Mouse (Mus musculus): Measurements from ENCODE around the gene Heca. TPM values are rescaled to one million over a fixed set of nuclear protein-coding genes. Genes with fewer than 3 reads are reported as not detected.
"Not testable (repeated sequence)": the region's sequence is repeated elsewhere in the genome, so short reads cannot be mapped to it uniquely, and the experiment has no call there.

Heca gene
- polyA plus RNA-seq (2016; fragmentation: Nextera tagmentation; extraction: Ambion mirVana): 3.3 TPM in 2 replicates

DNA sequence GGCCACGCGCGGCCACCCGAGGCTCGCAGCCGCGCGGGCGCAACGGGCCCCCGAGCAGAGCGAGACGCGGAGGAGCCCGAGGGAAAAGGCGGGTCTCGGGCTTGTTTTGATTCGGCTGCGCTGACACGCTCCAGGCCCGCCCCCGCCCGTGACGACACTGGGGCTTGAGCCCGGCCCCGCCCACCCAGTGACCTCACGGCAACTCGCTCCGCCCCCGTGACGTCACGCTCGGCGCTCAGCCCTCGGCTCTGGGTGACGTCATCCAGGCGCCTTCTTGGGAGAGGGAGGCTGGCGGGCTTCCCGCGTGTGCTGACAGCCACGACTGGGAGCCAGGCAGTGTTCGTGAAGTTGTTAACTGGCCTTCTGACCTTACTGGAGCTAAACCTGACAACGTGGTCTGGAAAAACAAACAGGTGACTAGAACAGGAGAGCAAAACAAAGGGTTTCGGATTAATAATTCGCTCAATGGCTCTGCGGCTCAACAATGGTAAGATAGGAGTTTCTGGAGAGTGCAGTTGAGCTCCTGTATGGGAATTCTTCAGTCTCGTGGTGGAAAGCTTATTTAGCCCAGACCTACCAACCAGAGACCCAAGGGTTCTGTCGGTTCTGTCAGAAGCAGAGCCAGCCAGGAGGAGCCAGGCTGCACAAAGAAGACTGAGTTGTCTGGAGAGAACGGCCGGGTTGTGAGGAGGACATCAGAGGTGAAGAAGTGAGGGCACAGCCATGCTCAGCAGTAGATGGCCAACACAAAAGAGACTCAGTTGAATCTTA lies at the start of gene Heca:
TSS of gene Heca (minus strand) at position 108 of the 771 bp plus-strand sequence.
- peak; percentile 91 for DNase-seq (ENCODE audit: low spot score)
- Histone ChIP-seq H3K9me3 (no peaks in the 10 kb centered on the region), H3K36me3 (peaks cover 1% of the 10 kb centered on the region; the same call in 1 of the 2 replicates), H3K27me3 (ENCODE audit: insufficient read depth, poor library complexity, severe bottlenecking) (no peaks in the 10 kb centered on the region), H3K4me3 (peak within 1 kb of the TSS; percentile 88), H3K4me1 (replicated peaks) (peaks cover 17% of the 10 kb centered on the region), H3K27ac (peak within 1 kb of the TSS; percentile 92)
- 11% methylated on average over 50 of the region's 50 CpGs for WGBS

- no peaks in the 10 kb centered on the region for H3K9me3 ChIP-seq
- no peak overlapping the region for H3K4me3 ChIP-seq
- DNase-seq (ENCODE audit: low spot score): no peak
- no peaks in the 10 kb centered on the region for H3K4me1 ChIP-seq (replicated peaks)
- no peaks in the 10 kb centered on the region for H3K27me3 ChIP-seq (ENCODE audit: insufficient read depth, poor library complexity, severe bottlenecking)
- no peaks in the 10 kb centered on the region for H3K36me3 ChIP-seq
- 84% methylated on average over 4 of the region's 4 CpGs for WGBS
- H3K27ac ChIP-seq: no peak overlapping the region
Observed at GRCm38 (mm10) chr10:17990576-17990975, 42.7 kb upstream of the Heca start.

DNA sequence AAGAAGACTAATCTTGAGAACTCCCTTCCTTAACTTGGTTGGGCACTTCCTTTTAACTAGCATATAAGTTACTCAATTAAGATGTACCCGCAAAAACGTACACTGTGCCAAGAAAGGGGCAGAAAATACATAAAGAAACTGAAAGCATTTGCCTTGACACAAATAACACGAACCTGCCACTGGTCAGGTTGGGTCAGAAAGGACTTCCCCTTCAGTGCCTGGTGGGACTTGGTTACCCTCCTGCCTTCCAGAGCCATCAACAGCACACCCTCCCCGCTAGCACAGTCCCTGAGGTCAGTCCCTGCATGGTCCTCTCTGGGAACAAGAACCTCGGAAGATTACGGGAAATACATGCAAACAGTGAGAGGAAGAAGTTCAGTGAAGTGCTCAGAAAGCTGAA lies 41.3 kb upstream of the Heca start:
- Histone ChIP-seq H3K36me3 (no peaks in the 10 kb centered on the region), H3K9me3 (no peaks in the 10 kb centered on the region), H3K4me3 (no peak overlapping the region), H3K27ac (no peak overlapping the region), H3K4me1 (replicated peaks) (no peaks in the 10 kb centered on the region), H3K27me3 (ENCODE audit: insufficient read depth, poor library complexity, severe bottlenecking) (no peaks in the 10 kb centered on the region)
- 78% methylated on average over 6 of the region's 6 CpGs for WGBS
- no peak for DNase-seq (ENCODE audit: low spot score)

DNA sequence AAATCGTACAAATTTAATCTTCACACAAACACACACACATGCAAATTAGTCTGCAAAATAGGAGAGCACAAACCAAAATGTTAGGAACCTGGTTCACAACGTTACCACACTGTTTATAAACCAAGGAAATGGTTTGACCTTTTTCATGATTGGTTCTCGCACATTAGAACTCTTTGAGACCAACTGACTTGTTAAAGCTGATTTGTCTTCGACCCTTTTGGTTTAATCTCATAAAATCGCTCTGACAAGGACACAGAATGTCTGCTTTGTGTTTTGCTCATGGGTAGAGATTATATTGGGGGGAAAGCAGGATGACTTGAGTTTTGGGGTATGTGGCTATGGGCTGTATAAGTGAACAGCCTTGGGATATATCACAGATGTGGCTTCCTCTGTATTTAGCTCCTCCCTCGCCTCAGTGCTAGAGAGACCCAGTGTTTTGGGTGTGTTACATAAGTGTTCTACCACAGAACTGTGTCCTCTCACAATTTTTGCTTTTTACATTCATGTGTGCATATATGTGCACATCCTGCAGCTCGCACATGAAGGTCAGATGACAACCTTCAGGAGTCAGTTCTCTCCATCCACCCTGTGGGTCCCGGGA lies 40.1 kb upstream of the Heca start:
- Histone ChIP-seq H3K27ac (no peak overlapping the region), H3K4me1 (replicated peaks) (no peaks in the 10 kb centered on the region), H3K27me3 (ENCODE audit: insufficient read depth, poor library complexity, severe bottlenecking) (no peaks in the 10 kb centered on the region), H3K36me3 (no peaks in the 10 kb centered on the region), H3K9me3 (no peaks in the 10 kb centered on the region), H3K4me3 (no peak overlapping the region)
- WGBS: 88% methylated on average over 8 of the region's 8 CpGs
- DNase-seq (ENCODE audit: low spot score): no peak

GRCm38 (mm10) chr10:17983313-17983712 lies 35.4 kb upstream of the Heca start:
- Histone ChIP-seq H3K9me3 (no peaks in the 10 kb centered on the region), H3K27ac (no peak overlapping the region), H3K36me3 (no peaks in the 10 kb centered on the region), H3K4me1 (replicated peaks) (no peaks in the 10 kb centered on the region), H3K4me3 (no peak overlapping the region), H3K27me3 (ENCODE audit: insufficient read depth, poor library complexity, severe bottlenecking) (no peaks in the 10 kb centered on the region)
- no peak for DNase-seq (ENCODE audit: low spot score)
- 97% methylated on average over 2 of the region's 2 CpGs for WGBS

- Histone ChIP-seq H3K4me1 (replicated peaks) (no peaks in the 10 kb centered on the region), H3K9me3 (no peaks in the 10 kb centered on the region), H3K27me3 (ENCODE audit: insufficient read depth, poor library complexity, severe bottlenecking) (no peaks in the 10 kb centered on the region), H3K4me3 (no peak overlapping the region), H3K27ac (no peak overlapping the region), H3K36me3 (no peaks in the 10 kb centered on the region)
- DNase-seq (ENCODE audit: low spot score): no peak
- 86% methylated on average over 4 of the region's 4 CpGs for WGBS
Observed at GRCm38 (mm10) chr10:17966090-17966489, 18.2 kb upstream of the Heca start.

- peaks cover 14% of the 10 kb centered on the region for H3K4me1 ChIP-seq (replicated peaks)
- H3K27ac ChIP-seq: no peak overlapping the region
- no peak for DNase-seq (ENCODE audit: low spot score)
- WGBS: 85% methylated on average over 5 of the region's 5 CpGs
- H3K36me3 ChIP-seq: 0 out of 2 replicates have a peak, but pooled peaks cover 4% of the 10 kb centered on the region
- H3K4me3 ChIP-seq: no peak overlapping the region
- no peaks in the 10 kb centered on the region for H3K27me3 ChIP-seq (ENCODE audit: insufficient read depth, poor library complexity, severe bottlenecking)
- H3K9me3 ChIP-seq: peaks cover 8% of the 10 kb centered on the region; the same call in 1 of the 2 replicates
Observed at GRCm38 (mm10) chr10:17950761-17951160, 2.9 kb upstream of the Heca start.

DNA sequence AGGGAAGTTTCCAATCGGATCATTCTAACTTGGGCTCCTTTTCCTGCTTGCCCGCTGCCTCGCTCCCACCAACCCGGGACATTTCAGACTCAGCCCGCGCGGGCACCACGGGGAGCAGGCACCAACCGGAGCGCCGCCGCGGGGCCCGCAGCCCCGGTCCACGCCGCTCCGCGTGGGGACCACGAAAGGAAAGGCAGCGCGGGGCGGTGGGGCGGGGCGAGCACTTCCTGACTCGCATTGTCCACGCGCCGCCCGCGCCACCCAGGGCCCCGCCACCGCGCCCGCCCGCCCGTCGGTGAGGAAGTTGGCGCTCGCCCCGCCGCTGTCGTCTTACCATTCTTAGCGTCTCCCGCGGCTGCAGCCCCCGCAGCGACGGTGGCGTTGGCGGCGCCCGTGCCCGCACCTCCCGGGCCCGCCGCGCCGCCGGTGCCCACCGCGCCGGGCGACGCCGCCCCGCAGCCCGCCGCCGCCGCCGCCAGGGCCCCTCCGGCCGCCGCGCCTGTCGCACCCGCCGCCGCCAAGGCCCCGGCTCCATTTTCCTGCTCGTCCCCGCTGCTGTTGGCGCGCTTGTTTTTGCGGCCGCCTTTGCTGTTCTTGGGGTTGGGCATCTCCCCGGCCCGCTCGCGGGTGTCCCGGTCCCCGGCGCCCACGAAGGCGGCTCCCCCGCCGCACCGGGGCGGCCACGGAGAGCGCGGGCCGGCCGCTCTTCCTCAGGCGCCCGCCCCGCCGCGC lies 526 bp downstream of the Heca start:
- DNase-seq (ENCODE audit: low spot score): peak; percentile 60
- Histone ChIP-seq H3K4me1 (replicated peaks) (peaks cover 17% of the 10 kb centered on the region), H3K27ac (peak overlapping the region; percentile 92), H3K36me3 (peaks cover 7% of the 10 kb centered on the region; the same call in 1 of the 2 replicates), H3K9me3 (no peaks in the 10 kb centered on the region), H3K27me3 (ENCODE audit: insufficient read depth, poor library complexity, severe bottlenecking) (no peaks in the 10 kb centered on the region), H3K4me3 (peak overlapping the region; percentile 88)
- under 1% methylated on average over 105 of the region's 110 CpGs for WGBS

DNA sequence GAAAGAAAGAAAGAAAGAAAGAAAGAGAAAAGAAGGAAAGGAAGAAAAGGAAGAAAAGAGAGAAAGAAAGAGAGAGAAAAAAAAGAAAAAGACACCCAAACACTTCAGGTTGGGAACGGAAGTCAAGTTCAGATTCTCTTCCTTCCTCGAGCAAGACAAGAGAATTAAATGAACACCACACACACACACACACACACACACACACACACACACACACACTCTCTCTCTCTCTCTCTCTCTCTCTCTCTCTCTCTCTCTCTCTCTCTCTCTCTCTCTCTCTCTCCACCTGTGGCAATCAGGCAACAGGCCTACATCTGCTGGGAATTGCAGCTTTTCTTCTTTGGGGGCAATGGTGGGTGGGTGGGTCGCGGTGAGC lies 1.1 kb downstream of the Heca start:
- DNase-seq (ENCODE audit: low spot score); H3K36me3 ChIP-seq; H3K9me3 ChIP-seq; H3K27me3 ChIP-seq (ENCODE audit: insufficient read depth, poor library complexity, severe bottlenecking): not testable (repeated sequence)
- Histone ChIP-seq H3K27ac (peak overlapping the region; percentile 92), H3K4me1 (replicated peaks) (peaks cover 17% of the 10 kb centered on the region), H3K4me3 (peak overlapping the region; percentile 88)
- 1% methylated on average over 4 of the region's 4 CpGs for WGBS

GRCm38 (mm10) chr10:17946046-17946445 lies 1.8 kb downstream of the Heca start:
- Histone ChIP-seq H3K27ac (no peak overlapping the region), H3K27me3 (ENCODE audit: insufficient read depth, poor library complexity, severe bottlenecking) (no peaks in the 10 kb centered on the region), H3K9me3 (no peaks in the 10 kb centered on the region), H3K4me3 (peak overlapping the region; percentile 88), H3K36me3 (peaks cover 12% of the 10 kb centered on the region), H3K4me1 (replicated peaks) (peaks cover 17% of the 10 kb centered on the region)
- 61% methylated on average over 3 of the region's 3 CpGs for WGBS
- no peak for DNase-seq (ENCODE audit: low spot score)

DNA sequence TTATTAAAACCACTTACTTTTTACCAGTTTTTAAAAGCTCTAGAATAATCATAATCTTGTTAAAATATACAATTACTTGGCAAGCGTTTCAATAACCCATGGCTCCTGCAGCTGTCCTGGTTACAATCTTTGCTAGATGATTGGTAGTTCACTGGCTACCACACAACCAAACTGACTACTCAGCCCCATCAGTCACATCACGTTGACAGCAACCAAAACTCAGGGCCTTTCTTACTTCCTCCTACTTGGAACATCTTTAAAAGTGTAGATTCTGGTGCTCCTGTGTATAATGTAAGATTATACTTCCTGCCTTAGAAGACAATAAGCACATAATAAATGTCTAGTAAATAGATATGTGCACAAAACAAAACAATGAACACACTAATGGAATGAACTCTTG lies 14.2 kb downstream of the Heca start:
- Histone ChIP-seq H3K4me3 (no peak overlapping the region), H3K27ac (no peak overlapping the region), H3K36me3 (0 out of 2 replicates have a peak, but pooled peaks cover 7% of the 10 kb centered on the region), H3K9me3 (no peaks in the 10 kb centered on the region), H3K27me3 (ENCODE audit: insufficient read depth, poor library complexity, severe bottlenecking) (no peaks in the 10 kb centered on the region), H3K4me1 (replicated peaks) (peaks cover 6% of the 10 kb centered on the region; the same call in 1 of the 2 replicates)
- DNase-seq (ENCODE audit: low spot score): no peak
- 76% methylated on average over 2 of the region's 2 CpGs for WGBS

- no peak for DNase-seq (ENCODE audit: low spot score)
- 75% methylated on average over 3 of the region's 3 CpGs for WGBS
- no peak overlapping the region for H3K4me3 ChIP-seq
Observed at GRCm38 (mm10) chr10:17932131-17932530, 15.7 kb downstream of the Heca start.

DNA sequence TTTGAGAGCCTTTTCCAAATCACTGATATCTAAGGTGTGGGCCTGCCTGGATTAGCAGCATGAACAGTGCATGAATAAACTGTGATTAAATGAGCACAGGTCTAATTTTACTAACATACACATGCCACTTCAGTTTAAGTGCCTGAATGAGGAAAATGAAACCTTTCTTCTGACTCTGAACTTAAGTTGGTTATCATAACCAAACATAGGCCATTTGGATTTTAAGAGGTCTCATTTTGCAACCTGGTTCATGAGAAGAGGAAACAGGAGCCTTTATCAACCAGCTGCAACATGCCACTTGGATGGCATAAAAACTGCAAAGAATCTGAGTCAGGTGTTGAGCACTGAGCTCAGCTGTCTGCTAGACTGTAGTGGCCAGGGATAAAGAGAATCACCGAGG lies 16.7 kb downstream of the Heca start:
- H3K4me3 ChIP-seq: no peak overlapping the region
- H3K4me1 ChIP-seq (replicated peaks): peaks cover 6% of the 10 kb centered on the region; the same call in 1 of the 2 replicates
- no peak overlapping the region for H3K27ac ChIP-seq
- H3K9me3 ChIP-seq: no peaks in the 10 kb centered on the region
- no peak for DNase-seq (ENCODE audit: low spot score)
- 0 out of 2 replicates have a peak, but pooled peaks cover 4% of the 10 kb centered on the region for H3K36me3 ChIP-seq
- H3K27me3 ChIP-seq (ENCODE audit: insufficient read depth, poor library complexity, severe bottlenecking): no peaks in the 10 kb centered on the region
- WGBS: 89% methylated on average over 1 of the region's 1 CpGs

More at GRCm38 (mm10) chr10:17932131-17932530, 15.7 kb downstream of the Heca start:
- Histone ChIP-seq H3K36me3 (0 out of 2 replicates have a peak, but pooled peaks cover 7% of the 10 kb centered on the region), H3K9me3 (no peaks in the 10 kb centered on the region), H3K27ac (no peak overlapping the region), H3K4me1 (replicated peaks) (peaks cover 6% of the 10 kb centered on the region; the same call in 1 of the 2 replicates), H3K27me3 (ENCODE audit: insufficient read depth, poor library complexity, severe bottlenecking) (no peaks in the 10 kb centered on the region)
